Mouse (Mus musculus) ovary, postnatal 14 days (tissue): ENCODE measurements at regions not wholly inside any gene's neighbourhood (a gene's known extent, or its start where the extent isn't known, plus 50 kb on each side); places are given as distances from the start of the nearest gene placed in this dataset.

Source experiments
- DNase-seq: peaks from one replicate; pipeline ENCODE4 v3.0.0; 2022; ENCODE audit warnings: low spot score

- DNase-seq = no peak
Measured at GRCm38 (mm10) chr8:92209081-92209480, 148.3 kb upstream of the Irx5 start.

- no peak for DNase-seq
Measured at GRCm38 (mm10) chr8:92195635-92196034, 161.8 kb upstream of the Irx5 start.

GRCm38 (mm10) chr8:92194065-92194464, 163.4 kb upstream of the Irx5 start:
- DNase-seq = no peak

GRCm38 (mm10) chr8:92190261-92191025, 167.0 kb upstream of the Irx5 start:
- DNase-seq = no peak

- DNase-seq = no peak
Measured at GRCm38 (mm10) chr8:92183331-92183730, 174.1 kb upstream of the Irx5 start.

GRCm38 (mm10) chr8:92180651-92181050, 176.8 kb upstream of the Irx5 start:
- DNase-seq = no peak

GRCm38 (mm10) chr8:92179327-92179726, 178.1 kb upstream of the Irx5 start:
- DNase-seq = no peak

GRCm38 (mm10) chr8:92176101-92176500, 181.3 kb upstream of the Irx5 start:
- no peak for DNase-seq

GRCm38 (mm10) chr8:92174106-92174505, 183.3 kb upstream of the Irx5 start:
- no peak for DNase-seq

GRCm38 (mm10) chr8:92171578-92171977, 185.8 kb upstream of the Irx5 start:
- DNase-seq = no peak

GRCm38 (mm10) chr8:92167340-92167783, 190.1 kb upstream of the Irx5 start:
- no peak for DNase-seq

- DNase-seq = no peak
Measured at GRCm38 (mm10) chr8:92165306-92165705, 192.1 kb upstream of the Irx5 start.

GRCm38 (mm10) chr8:92164496-92164895, 192.9 kb upstream of the Irx5 start:
- DNase-seq = no peak

GRCm38 (mm10) chr8:92161002-92161401, 196.4 kb upstream of the Irx5 start:
- DNase-seq = no peak

GRCm38 (mm10) chr8:92158219-92158618, 199.2 kb upstream of the Irx5 start:
- no peak for DNase-seq

- no peak for DNase-seq
Measured at GRCm38 (mm10) chr8:92152478-92152877, 204.9 kb upstream of the Irx5 start.

- no peak for DNase-seq
Measured at GRCm38 (mm10) chr8:92147672-92148071, 209.8 kb upstream of the Irx5 start.

GRCm38 (mm10) chr8:92137091-92137882, 220.1 kb upstream of the Irx5 start:
- no peak for DNase-seq

- no peak for DNase-seq
Measured at GRCm38 (mm10) chr8:92136413-92136812, 221.0 kb upstream of the Irx5 start.

- no peak for DNase-seq
Measured at GRCm38 (mm10) chr8:92134434-92134833, 223.0 kb upstream of the Irx5 start.

GRCm38 (mm10) chr8:92133484-92134406, 223.7 kb upstream of the Irx5 start:
- no peak for DNase-seq

GRCm38 (mm10) chr8:92132949-92133348, 224.5 kb upstream of the Irx5 start:
- no peak for DNase-seq
